Mouse (Mus musculus) layer of hippocampus, adult 2 months (tissue): ENCODE results near the gene Morc4. TPM values are rescaled to one million over a fixed set of nuclear protein-coding genes. Genes with fewer than 3 reads are reported as not detected.

Experiments
- DNase-seq, 2 experiments: peaks; one replicate each; pipeline ENCODE4 v3.0.0; 2022; ENCODE audit warnings: low spot score in 2 of 2
- H3K27ac ChIP-seq: fragments of 200-600 bp; 2 replicates; pipeline ENCODE4 v1.8.1; 2022
- H3K4me3 ChIP-seq: fragments of 200-600 bp; 2 replicates; pipeline ENCODE4 v1.8.1; 2022; ENCODE audit warnings: mild to moderate bottlenecking
- CTCF ChIP-seq: fragments of 200-600 bp; conservative IDR thresholded peaks from 2 replicates; pipeline ENCODE4 v1.8.1; 2022; ENCODE audit warnings: antibody characterized with exemption, mild to moderate bottlenecking, moderate library complexity
- long read RNA-seq, 2 experiments: library from polyadenylated mRNA; stranded (forward); transcript quantifications; one replicate each; pipeline ENCODE4 v2.0.0; 2021; ENCODE audit warnings: borderline mapping rate in 2 of 2
- total RNA-seq, 2 experiments: library from RNA; stranded (reverse); gene quantifications; 2 replicates each; pipeline ENCODE4 v1.2.3; 2021

Morc4 gene
- total RNA-seq = 1 to 10 TPM; 4.9 to 5.8 TPM
- long read RNA-seq, experiment 1, partial matches to known transcripts = 0 of 5 reads
- long read RNA-seq, experiment 1, other reads (novel, unspliced or antisense) = 5 of 5 reads
- long read RNA-seq, experiment 2, partial matches to known transcripts = 0 of 5 reads
- long read RNA-seq, experiment 2, other reads (novel, unspliced or antisense) = 3 of 5 reads

- Histone ChIP-seq H3K4me3 (peak within 1 kb of the TSS; percentile 67), H3K27ac (peak within 1 kb of the TSS; percentile 51; the same call in 1 of the 2 replicates)
- TF ChIP-seq CTCF = no peak
- peak; percentile 12 to 21 for DNase-seq
Measured at GRCm38 (mm10) chrX:139870938-139871791, at the start of gene Morc4. Gene Morc4 (minus strand): TSS chrX:139871677.

GRCm38 (mm10) chrX:139920572-139920971 lies 49.1 kb upstream of the Morc4 start:
- no peak for DNase-seq
- Histone ChIP-seq H3K27ac (no peak overlapping the region), H3K4me3 (no peak overlapping the region)
- no peak for TF ChIP-seq CTCF

GRCm38 (mm10) chrX:139891387-139891786 lies 19.9 kb upstream of the Morc4 start:
- DNase-seq = no peak
- TF ChIP-seq CTCF = no peak
- Histone ChIP-seq H3K27ac (no peak overlapping the region), H3K4me3 (no peak overlapping the region)

GRCm38 (mm10) chrX:139883221-139883620 lies 11.7 kb upstream of the Morc4 start:
- Histone ChIP-seq H3K27ac (no peak overlapping the region), H3K4me3 (no peak overlapping the region)
- no peak for DNase-seq
- TF ChIP-seq CTCF = no peak

- H3K4me3 ChIP-seq = no peak overlapping the region
- H3K27ac ChIP-seq = no peak overlapping the region
- no peak for DNase-seq
- no peak for TF ChIP-seq CTCF
Measured at GRCm38 (mm10) chrX:139877936-139878335, 6.5 kb upstream of the Morc4 start.

GRCm38 (mm10) chrX:139877105-139877504 lies 5.6 kb upstream of the Morc4 start:
- H3K27ac ChIP-seq = no peak overlapping the region
- TF ChIP-seq CTCF = no peak
- no peak for DNase-seq
- no peak overlapping the region for H3K4me3 ChIP-seq

GRCm38 (mm10) chrX:139870300-139870711 lies 1.2 kb downstream of the Morc4 start:
- peak overlapping the region; percentile 67 for H3K4me3 ChIP-seq
- no peak overlapping the region for H3K27ac ChIP-seq
- DNase-seq = peak in 1 of 2 experiments; percentile 16
- peak; percentile 37; the same call in 1 of the 2 replicates for TF ChIP-seq CTCF

GRCm38 (mm10) chrX:139859402-139859801 lies 12.1 kb downstream of the Morc4 start:
- no peak for DNase-seq
- no peak for TF ChIP-seq CTCF
- no peak overlapping the region for H3K27ac ChIP-seq
- no peak overlapping the region for H3K4me3 ChIP-seq

- H3K27ac ChIP-seq = no peak overlapping the region
- DNase-seq = no peak
Measured at GRCm38 (mm10) chrX:139854795-139855194, 16.7 kb downstream of the Morc4 start.

GRCm38 (mm10) chrX:139841091-139841490 lies 30.4 kb downstream of the Morc4 start:
- Histone ChIP-seq H3K27ac (no peak overlapping the region), H3K4me3 (no peak overlapping the region)
- no peak for DNase-seq
- TF ChIP-seq CTCF = no peak

More at GRCm38 (mm10) chrX:139854795-139855194, 16.7 kb downstream of the Morc4 start:
- H3K4me3 ChIP-seq = no peak overlapping the region
- no peak for TF ChIP-seq CTCF

- peak; percentile 59 for TF ChIP-seq CTCF
- Histone ChIP-seq H3K27ac (no peak overlapping the region), H3K4me3 (no peak overlapping the region)
- no peak for DNase-seq
Measured at GRCm38 (mm10) chrX:139839057-139839456, 32.4 kb downstream of the Morc4 start.

- no peak overlapping the region for H3K27ac ChIP-seq
- TF ChIP-seq CTCF = peak; percentile 85
- DNase-seq = peak; percentile 32 to 44
- no peak overlapping the region for H3K4me3 ChIP-seq
Measured at GRCm38 (mm10) chrX:139832464-139832863, 39.0 kb downstream of the Morc4 start.

- Histone ChIP-seq H3K4me3 (no peak overlapping the region), H3K27ac (no peak overlapping the region)
- no peak for TF ChIP-seq CTCF
- no peak for DNase-seq
Measured at GRCm38 (mm10) chrX:139828363-139829092, 42.9 kb downstream of the Morc4 start.
